Mouse (Mus musculus): ENCODE measurements around the gene Cdk5rap1.

Gene Cdk5rap1

GRCm38 (mm10) chr2:154372842-154373500, at the start of gene Cdk5rap1:
TSS of gene Cdk5rap1 (minus strand) at chr2:154373010.
- no peak for DNase-seq (ENCODE audit: low spot score)

- no peak for DNase-seq (ENCODE audit: low spot score)
Observed at GRCm38 (mm10) chr2:154422181-154422580, 49.4 kb upstream of the Cdk5rap1 start.

DNA sequence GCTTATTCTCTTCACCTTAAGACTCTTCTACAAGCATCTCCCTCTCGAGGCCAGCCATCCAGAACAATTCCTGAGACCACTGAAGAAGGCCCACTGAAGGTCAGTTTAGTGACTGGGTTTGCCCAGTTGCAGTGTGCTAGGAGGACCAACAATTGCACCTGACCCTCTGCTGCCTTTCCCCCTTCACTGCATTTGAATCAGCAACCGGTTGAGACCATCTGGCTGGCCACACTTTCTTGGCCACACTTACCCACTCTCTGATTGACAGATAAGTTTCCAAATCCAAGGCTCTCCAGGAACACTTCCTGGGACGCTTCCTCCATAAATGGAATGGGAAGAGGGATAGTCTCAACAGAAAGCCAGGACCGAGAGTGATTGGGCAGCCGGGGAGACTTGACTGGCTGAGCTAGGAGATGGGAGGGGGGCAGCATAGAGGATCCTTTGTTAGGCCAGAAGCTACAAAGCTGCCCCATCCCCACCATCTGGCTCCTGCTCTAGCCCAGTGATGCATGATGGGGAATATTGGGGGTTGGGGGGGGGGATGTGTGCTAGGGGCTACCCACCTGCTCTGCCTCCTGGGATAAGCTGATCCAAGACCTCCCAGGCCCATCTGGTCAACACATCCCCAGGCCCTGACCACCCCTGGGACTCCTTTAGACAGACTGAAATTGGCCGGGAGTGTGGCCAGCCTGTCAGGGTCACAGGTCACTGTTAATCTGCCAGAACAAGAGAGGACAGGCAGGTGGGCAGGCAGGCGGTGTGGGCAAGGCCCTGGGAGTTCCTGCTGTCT, 48.3 kb upstream of the Cdk5rap1 start:
- DNase-seq (ENCODE audit: low spot score), result no peak

DNA sequence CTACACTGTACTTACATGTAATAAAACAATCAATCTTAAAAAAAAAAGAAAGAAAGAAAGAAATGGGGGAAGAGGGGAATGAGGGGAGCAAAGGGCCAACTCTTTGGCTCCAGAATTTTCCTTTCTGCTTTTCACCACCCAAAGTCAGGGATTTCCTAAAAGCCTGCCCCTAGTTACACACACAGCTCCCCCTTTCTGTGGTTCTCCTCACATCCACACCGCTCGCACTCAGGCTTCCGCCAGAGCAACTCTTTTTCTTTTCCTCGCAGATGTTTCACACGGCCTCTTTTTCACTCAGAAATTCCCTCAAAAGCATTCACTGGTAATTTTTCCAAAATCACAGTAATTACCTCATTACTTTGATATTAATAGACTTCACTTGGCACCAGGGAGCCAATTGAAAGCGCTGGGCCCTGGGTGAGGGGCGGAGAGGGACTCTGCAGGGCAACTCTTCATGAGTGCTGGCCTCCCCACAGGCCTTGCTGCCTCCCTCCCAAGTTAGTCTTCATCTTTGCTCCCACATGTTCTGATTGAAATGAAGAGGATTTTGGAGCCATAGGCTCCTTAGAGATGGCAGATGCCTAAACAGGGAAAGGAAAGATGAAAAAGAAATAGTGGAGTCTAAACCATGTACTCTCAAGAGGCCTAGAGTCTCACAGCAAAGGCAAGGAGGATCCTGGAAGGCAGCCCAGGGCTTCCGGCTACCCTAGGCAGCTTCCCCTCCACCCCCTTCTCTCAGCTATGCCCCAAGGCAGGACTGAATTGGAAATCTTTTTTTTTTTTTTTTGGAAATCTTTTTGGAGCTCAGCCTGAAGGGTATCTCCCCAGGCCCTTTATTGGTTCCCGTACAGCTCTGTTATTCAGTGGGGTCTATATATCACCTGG, 47.1 kb upstream of the Cdk5rap1 start:
- no peak for DNase-seq (ENCODE audit: low spot score)

GRCm38 (mm10) chr2:154418001-154418400, 45.2 kb upstream of the Cdk5rap1 start:
- DNase-seq (ENCODE audit: low spot score), result no peak

- no peak for DNase-seq (ENCODE audit: low spot score)
Observed at GRCm38 (mm10) chr2:154417107-154417506, 44.3 kb upstream of the Cdk5rap1 start.

DNA sequence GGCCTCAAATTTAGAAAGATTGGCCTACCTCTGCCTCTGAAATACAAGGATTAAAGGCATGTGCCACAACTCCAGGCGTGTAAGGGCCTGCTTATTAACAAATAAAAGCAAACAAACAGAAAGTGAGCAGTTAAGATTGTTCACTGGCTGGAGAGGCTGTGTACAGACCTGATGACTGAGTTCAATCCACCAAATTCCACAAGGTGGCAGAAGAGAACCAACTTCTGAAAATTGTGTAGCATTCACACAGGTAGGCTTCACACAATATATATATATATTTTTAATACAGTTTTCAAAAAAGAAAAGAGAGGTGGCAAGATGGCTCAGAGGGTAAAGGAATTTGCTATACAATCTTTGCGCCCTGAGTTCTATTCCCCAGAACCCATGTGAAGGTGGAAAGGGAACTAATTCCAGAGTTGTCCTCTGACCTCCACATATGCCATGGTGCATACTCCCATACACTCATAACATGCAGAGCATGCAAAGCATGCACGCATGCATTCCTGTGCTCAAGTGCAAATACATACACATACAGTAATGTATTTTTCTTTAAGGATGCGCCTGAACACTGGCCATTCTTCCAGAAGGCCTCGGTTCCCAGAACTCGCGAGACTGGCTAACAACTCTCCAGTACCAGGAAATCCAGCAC, 39.3 kb upstream of the Cdk5rap1 start:
- DNase-seq (ENCODE audit: low spot score), result no peak

GRCm38 (mm10) chr2:154410355-154410754, 37.5 kb upstream of the Cdk5rap1 start:
- DNase-seq (ENCODE audit: low spot score), result peak; percentile 53

GRCm38 (mm10) chr2:154407643-154408445, 35.0 kb upstream of the Cdk5rap1 start, which contains the start of gene Snta1:
TSS of gene Snta1 (minus strand) at chr2:154408099.
- DNase-seq (ENCODE audit: low spot score), result peak; percentile 77

GRCm38 (mm10) chr2:154407063-154407642, 34.3 kb upstream of the Cdk5rap1 start:
- DNase-seq (ENCODE audit: low spot score), result no peak

- DNase-seq (ENCODE audit: low spot score), result no peak
Observed at GRCm38 (mm10) chr2:154405447-154405994, 32.7 kb upstream of the Cdk5rap1 start.

DNA sequence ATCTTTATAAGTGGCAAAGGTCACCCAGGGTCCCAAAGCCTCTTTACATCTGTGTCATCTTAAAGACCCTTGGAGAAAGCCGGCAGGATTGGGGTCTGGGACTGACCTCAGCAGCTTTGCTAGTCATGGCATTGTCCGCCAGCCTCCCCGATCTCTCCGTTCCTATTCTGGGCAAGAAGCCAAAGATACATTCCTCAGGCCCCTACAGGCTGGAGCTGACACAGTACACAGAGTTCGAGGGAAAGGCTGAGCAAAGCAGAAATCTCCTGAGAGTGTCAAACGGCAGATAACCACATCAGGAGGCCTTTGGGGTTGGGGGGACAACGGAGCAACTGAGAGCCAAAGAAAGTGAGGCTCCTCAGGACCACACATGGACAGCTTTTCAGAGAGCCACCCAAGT, 30.0 kb upstream of the Cdk5rap1 start:
- peak; percentile 61 for DNase-seq (ENCODE audit: low spot score)

DNA sequence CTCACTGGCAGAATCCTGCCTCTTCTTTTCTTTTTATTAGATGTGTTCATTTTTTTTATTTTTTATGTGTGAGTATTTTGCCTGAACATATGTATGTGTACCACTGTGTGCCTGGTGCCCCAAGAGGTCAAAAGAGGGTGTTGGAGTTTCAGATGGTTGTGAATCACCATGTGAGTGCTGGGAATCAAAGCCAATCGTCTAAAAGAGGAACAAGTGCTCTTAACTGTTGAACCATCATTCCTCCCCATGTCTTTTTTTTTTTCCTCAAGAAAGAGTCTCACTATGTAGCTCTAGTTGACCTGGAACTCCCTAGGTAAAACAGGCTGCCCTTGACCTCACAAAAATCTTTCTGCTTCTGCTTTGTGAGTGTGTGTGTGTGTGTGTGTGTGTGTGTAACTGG, 29.2 kb upstream of the Cdk5rap1 start:
- no peak for DNase-seq (ENCODE audit: low spot score)

- DNase-seq (ENCODE audit: low spot score), result no peak
Observed at GRCm38 (mm10) chr2:154399325-154399724, 26.5 kb upstream of the Cdk5rap1 start.

DNA sequence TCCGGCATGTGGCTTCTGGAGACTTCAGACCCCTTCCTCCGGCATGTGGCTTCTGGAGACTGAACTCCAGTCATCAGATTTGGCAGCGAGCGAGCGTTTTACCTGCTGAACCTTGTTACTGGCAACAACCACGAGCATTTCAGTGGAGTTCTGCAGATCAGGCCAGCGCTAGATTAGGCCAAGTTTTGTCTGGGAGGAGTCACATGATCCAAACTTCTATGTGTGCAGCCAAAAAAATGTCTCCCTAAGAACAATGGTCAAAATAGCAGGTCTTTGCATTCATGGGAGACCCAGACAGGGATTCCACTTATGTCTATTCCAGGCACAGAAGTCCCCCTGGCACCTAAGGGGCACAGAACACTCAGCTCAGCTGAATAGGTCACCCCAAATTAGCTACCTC, 25.5 kb upstream of the Cdk5rap1 start:
- no peak for DNase-seq (ENCODE audit: low spot score)

DNA sequence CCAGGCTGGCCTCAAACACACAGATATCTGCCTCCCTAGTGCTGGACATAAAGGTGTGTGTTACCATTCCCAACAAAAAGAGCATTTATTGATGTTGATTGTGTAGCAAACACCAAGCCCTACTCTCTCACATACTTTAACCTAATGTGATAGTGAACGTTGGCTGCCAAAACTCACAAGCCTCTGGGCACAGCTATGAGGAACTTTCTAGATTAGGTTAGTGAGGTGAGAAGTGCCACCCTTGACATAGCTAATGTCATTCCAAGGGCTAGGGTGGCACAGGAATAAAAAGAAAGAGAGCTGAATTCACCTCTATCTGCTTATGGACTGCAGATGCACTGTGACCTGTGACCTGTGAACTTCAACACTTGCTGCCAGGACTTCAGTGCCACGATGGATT, 23.7 kb upstream of the Cdk5rap1 start:
- DNase-seq (ENCODE audit: low spot score), result no peak

DNA sequence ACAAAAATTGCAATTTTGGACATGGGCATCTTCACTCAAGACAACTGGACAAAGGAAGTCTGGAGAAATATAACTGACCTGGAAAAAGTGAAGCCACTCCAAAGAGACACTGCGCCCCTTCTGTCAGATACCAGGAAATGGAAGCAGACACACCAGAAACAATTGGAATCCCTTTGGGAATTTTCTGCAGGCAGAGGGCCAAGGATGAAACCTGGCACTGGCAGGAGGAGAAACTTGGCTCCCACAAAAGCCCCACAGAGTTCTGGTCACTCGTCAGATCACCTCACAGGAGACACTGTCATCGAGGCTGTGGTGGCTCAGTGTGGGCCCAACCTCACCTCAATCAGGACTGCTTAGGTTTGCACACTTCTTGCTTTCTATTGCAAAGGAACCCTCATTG, 21.8 kb upstream of the Cdk5rap1 start:
- DNase-seq (ENCODE audit: low spot score), result no peak

- peak; percentile 90 for DNase-seq (ENCODE audit: low spot score)
Observed at GRCm38 (mm10) chr2:154390180-154390964, 17.6 kb upstream of the Cdk5rap1 start.

DNA sequence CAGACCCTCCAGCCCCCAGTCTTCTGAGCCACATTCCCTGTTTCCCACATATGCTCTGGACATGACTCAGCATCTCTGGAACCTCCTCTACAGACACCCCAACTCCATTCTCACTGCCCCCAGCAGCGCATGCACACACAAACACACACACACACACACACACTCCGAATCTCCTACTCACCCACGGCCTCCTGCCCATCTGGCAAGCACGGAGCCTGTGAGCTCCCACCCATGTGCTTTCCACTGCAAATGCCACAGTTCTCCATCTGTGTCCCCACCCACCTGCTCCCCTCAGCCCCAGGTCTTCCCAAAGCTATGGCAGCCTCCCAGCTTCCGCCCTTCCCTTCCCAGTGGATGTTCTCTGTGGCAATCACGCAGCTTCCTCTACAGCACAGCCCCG, 6.3 kb upstream of the Cdk5rap1 start:
- no peak for DNase-seq (ENCODE audit: low spot score)
